Mouse (Mus musculus) stomach, embryonic 14.5 days (tissue): ENCODE data around the gene Pla2r1. TPM values are rescaled to one million over a fixed set of nuclear protein-coding genes. Genes with fewer than 3 reads are reported as not detected.

ENCODE experiments used
- ATAC-seq: fragments of 200-750 bp; cut with Nextera tagmentation; 2 replicates; pipeline ENCODE4 v1.8.0; 2017; ENCODE audit warnings: low read depth, moderate TSS enrichment; ENCODE audit not compliant: insufficient number of reproducible peaks, insufficient read depth, low FRiP score
- H3K27ac ChIP-seq: fragments of 300-500 bp; sonication (generic); 2 replicates; pipeline ENCODE4 v1.5.1; 2014; ENCODE audit warnings: mild to moderate bottlenecking, low read length, moderate library complexity, mixed read lengths
- H3K27me3 ChIP-seq: fragments of 300-500 bp; sonication (generic); 2 replicates; pipeline ENCODE4 v1.6.1; 2014; ENCODE audit warnings: low read length, control low read depth, mixed read lengths; ENCODE audit not compliant: control insufficient read depth, insufficient read depth
- H3K36me3 ChIP-seq: fragments of 300-500 bp; sonication (generic); 2 replicates; pipeline ENCODE4 v1.6.1; 2014; ENCODE audit warnings: mild to moderate bottlenecking, control low read depth, low read length, moderate library complexity, mixed read lengths; ENCODE audit not compliant: control insufficient read depth, insufficient read depth
- H3K4me1 ChIP-seq: fragments of 300-500 bp; sonication (generic); 2 replicates; pipeline ENCODE4 v1.6.1; 2014; ENCODE audit warnings: low read length, control low read depth, mixed read lengths; ENCODE audit not compliant: control insufficient read depth, insufficient read depth
- H3K4me2 ChIP-seq: fragments of 300-500 bp; sonication (generic); replicated peaks from 2 replicates; pipeline ENCODE4 v1.6.1; 2014; ENCODE audit warnings: low read depth, low read length, control low read depth
- H3K4me3 ChIP-seq: fragments of 300-500 bp; sonication (generic); 2 replicates; pipeline ENCODE4 v1.5.1; 2014; ENCODE audit warnings: low read depth, low read length, control low read depth
- H3K9ac ChIP-seq: fragments of 300-500 bp; sonication (generic); replicated peaks from 2 replicates; pipeline ENCODE4 v1.6.1; 2014; ENCODE audit warnings: low read depth, mild to moderate bottlenecking, control low read depth, low read length, moderate library complexity, mixed read lengths
- H3K9me3 ChIP-seq: fragments of 300-500 bp; sonication (generic); 2 replicates; pipeline ENCODE4 v1.6.1; 2016; ENCODE audit warnings: low read depth, low read length, control low read depth; ENCODE audit not compliant: control insufficient read depth
- WGBS: fragments of 180-500 bp; shearing (Covaris S2); extraction: QIAGEN DNeasy Blood & Tissue Kit; methylation state at CpG from one replicate; pipeline ENCODE4 v1.1.7; 2014; 5-methylcytosine and 5-hydroxymethylcytosine counted together
- polyA plus RNA-seq: library from polyadenylated mRNA; unstranded; fragments of >200 nt; fragmentation: Nextera tagmentation; extraction: Ambion mirVana; gene quantifications from 2 replicates; pipeline ENCODE4 v1.2.1, GENCODE M21; 2014

Pla2r1 gene
- polyA plus RNA-seq, 1 experiment from 2014 or later: 3.8 TPM

DNA sequence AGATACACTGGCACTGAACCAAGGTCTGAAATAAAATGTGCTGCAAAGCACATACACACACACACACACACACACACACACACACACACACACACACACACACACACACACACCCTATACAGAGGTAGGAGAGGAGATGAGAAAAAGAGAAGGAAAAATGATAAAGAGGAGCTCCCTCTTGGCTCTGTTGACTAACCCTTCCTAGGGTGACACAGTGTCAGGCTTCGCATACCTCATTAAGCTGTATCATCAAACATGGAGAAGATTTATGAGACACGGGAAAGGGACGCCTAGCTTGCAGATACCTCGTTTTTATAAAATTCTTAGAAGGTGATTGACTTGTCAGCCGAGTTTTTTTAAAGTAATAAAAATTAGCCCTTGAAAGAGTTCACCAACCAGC, 116.3 kb downstream of the Pla2r1 start:
- Histone ChIP-seq H3K27ac (no peak overlapping the region), H3K4me1 (no peaks in the 10 kb centered on the region), H3K9me3 (no peaks in the 10 kb centered on the region), H3K36me3 (no peaks in the 10 kb centered on the region), H3K27me3 (no peaks in the 10 kb centered on the region), H3K9ac (no peak overlapping the region), H3K4me2 (no peak overlapping the region), H3K4me3 (no peak overlapping the region)
- WGBS: 63% methylated on average over 5 of the region's 5 CpGs
- no peak for ATAC-seq

- 84% methylated on average over 8 of the region's 8 CpGs for WGBS
- H3K9me3 ChIP-seq: no peaks in the 10 kb centered on the region
- no peak for ATAC-seq
Observed at GRCm38 (mm10) chr2:60430315-60431021, 122.6 kb downstream of the Pla2r1 start.

DNA sequence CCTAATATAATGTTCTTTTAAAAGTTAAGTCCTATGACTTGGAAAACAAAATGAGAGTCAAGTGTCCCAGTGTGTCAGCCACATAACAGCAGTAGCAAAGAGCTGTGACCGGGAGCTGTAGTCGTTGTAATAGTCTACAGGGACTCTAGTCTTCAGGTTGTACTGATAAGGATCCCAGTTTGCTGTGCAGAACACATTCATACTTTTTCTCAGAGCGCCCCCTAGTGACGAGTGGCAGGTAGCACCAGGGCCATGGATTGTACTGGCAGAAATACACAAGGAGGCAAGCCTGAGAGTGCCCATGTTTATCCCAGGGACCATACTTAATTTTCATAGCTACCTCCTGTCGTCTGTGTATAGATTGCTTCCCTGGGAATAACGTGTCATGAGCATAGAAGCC, 135.0 kb downstream of the Pla2r1 start:
- H3K4me3 ChIP-seq: no peak overlapping the region
- no peaks in the 10 kb centered on the region for H3K36me3 ChIP-seq
- H3K27me3 ChIP-seq: no peaks in the 10 kb centered on the region
- H3K9me3 ChIP-seq: no peaks in the 10 kb centered on the region
- ATAC-seq: no peak
- no peak overlapping the region for H3K27ac ChIP-seq
- H3K4me1 ChIP-seq: no peaks in the 10 kb centered on the region
- no peak overlapping the region for H3K4me2 ChIP-seq
- WGBS: 6% methylated on average over 6 of the region's 6 CpGs
- no peak overlapping the region for H3K9ac ChIP-seq

More at GRCm38 (mm10) chr2:60430315-60431021, 122.6 kb downstream of the Pla2r1 start:
- Histone ChIP-seq H3K36me3 (no peaks in the 10 kb centered on the region), H3K27me3 (no peaks in the 10 kb centered on the region), H3K27ac (no peak overlapping the region), H3K4me1 (no peaks in the 10 kb centered on the region), H3K4me2 (no peak overlapping the region), H3K9ac (no peak overlapping the region), H3K4me3 (no peak overlapping the region)

DNA sequence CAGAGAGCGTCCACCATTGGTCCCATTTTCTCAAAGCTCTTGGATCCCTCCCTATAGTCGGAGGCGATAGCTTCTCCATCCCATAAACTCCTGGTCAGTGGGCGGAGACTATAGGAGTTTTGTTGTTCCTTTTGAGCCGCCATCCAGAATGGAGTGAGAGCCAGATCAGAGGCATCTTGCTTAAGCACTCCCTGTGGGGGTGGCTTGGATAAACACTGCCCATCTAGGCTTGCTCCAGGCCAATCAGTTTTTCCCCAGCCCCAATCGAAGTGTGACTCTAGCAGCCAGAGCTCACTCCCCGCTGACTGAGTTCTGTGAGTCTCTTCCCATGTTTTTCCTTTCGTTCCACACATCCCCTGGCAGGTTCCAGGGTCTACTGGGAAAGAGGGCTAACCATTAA, 138.8 kb downstream of the Pla2r1 start:
- ATAC-seq: no peak
- Histone ChIP-seq H3K4me2 (no peak overlapping the region), H3K9ac (no peak overlapping the region), H3K27me3 (no peaks in the 10 kb centered on the region), H3K9me3 (no peaks in the 10 kb centered on the region), H3K27ac (no peak overlapping the region), H3K4me3 (no peak overlapping the region), H3K36me3 (no peaks in the 10 kb centered on the region), H3K4me1 (no peaks in the 10 kb centered on the region)
- WGBS: 56% methylated on average over 8 of the region's 8 CpGs

GRCm38 (mm10) chr2:60413006-60413650, 140.0 kb downstream of the Pla2r1 start:
- ATAC-seq: peak; percentile 33; the same call in 1 of the 2 replicates
- Histone ChIP-seq H3K9ac (no peak overlapping the region), H3K4me1 (no peaks in the 10 kb centered on the region), H3K4me3 (no peak overlapping the region), H3K9me3 (no peaks in the 10 kb centered on the region), H3K4me2 (no peak overlapping the region), H3K27me3 (no peaks in the 10 kb centered on the region), H3K27ac (no peak overlapping the region), H3K36me3 (no peaks in the 10 kb centered on the region)
- WGBS: 46% methylated on average over 18 of the region's 18 CpGs

DNA sequence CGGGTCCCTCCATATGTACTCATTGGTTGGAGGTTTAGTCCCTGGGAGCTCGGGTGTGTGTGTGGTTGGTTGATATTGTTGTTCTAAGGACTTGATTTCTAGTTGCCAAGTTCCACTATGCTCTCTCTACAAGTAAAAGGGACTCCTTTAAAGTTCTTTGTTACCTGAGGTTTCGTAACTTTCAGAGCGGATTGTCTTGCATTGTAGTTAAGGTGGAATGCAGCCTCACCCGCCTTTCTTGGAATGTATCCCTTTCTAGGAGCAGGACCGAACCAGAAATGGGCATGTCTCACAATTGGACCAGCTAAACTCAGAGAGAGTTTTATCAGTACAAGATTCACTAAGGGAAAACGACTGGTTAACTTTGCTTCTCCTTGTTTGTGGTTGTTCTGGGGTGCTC, 141.9 kb downstream of the Pla2r1 start:
- WGBS: 83% methylated on average over 7 of the region's 7 CpGs
- ATAC-seq: no peak

DNA sequence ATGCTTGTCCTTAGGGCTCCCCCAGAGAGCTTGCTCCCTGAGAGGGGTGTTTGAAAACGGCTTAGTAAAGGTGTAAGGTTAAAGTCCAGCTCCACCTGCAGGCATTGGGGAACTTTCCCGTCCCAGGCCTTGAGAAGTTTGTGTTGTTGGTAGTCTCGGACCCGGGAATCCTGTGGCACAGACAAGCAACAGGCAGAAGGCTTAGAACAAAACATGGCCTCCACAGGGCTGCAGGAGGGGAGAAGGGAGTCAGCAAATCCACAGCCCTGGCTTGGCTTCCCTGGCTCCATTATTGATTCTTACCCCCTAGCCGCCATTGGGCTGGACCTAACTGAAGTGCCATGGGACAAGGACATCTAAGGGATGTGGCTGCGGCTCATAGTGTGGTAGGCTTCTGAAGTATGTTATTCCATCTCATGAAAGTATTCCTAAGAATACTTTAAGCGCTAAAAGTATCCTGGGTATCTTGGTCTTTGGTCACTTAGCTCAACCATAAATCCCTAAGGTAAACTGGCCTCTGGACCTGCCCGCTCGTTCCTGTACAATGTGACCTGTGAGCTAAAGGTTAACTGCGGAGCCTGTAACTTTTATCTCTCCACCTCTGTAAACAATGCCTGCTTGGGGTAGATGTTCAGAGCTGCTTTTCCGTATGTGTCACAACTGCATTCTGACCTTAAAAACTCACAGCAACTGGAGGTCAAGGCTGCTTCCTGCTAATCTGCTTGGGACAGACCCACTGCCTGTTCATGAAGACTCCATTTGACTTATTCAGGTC, 142.9 kb downstream of the Pla2r1 start:
- 54% methylated on average over 11 of the region's 11 CpGs for WGBS
- Histone ChIP-seq H3K36me3 (no peaks in the 10 kb centered on the region), H3K4me2 (no peak overlapping the region), H3K4me1 (no peaks in the 10 kb centered on the region), H3K9me3 (no peaks in the 10 kb centered on the region), H3K27me3 (no peaks in the 10 kb centered on the region), H3K4me3 (no peak overlapping the region), H3K27ac (no peak overlapping the region), H3K9ac (no peak overlapping the region)
- no peak for ATAC-seq

More for the DNA sequence above, 141.9 kb downstream of the Pla2r1 start:
- no peak overlapping the region for H3K27ac ChIP-seq
- no peaks in the 10 kb centered on the region for H3K36me3 ChIP-seq
- H3K4me3 ChIP-seq: no peak overlapping the region
- H3K27me3 ChIP-seq: no peaks in the 10 kb centered on the region
- H3K4me2 ChIP-seq: no peak overlapping the region
- no peaks in the 10 kb centered on the region for H3K9me3 ChIP-seq
- no peaks in the 10 kb centered on the region for H3K4me1 ChIP-seq
- no peak overlapping the region for H3K9ac ChIP-seq

DNA sequence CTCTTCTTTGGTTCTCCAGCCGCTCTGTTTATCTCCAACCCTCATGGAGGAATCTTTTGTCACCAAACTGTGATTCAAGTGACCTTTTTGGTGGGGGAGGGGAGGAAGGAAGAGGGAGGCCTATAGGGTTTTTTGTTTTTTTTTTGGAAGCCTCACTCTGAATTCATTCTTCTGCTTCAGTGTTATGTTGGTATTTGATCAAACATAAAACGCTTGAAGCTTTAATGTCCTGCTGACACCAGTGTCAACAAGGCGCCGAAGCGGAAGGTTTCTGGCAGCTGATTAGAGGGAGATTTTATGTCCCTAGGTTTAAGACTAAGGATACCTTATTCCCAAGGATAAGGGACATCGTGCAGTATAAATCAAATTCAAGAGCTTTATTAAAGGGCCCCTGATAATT, 143.9 kb downstream of the Pla2r1 start:
- H3K4me1 ChIP-seq: no peaks in the 10 kb centered on the region
- ATAC-seq: no peak
- no peaks in the 10 kb centered on the region for H3K36me3 ChIP-seq
- WGBS: 65% methylated on average over 6 of the region's 6 CpGs
- H3K9me3 ChIP-seq: no peaks in the 10 kb centered on the region
- no peak overlapping the region for H3K4me2 ChIP-seq
- H3K4me3 ChIP-seq: no peak overlapping the region
- no peak overlapping the region for H3K9ac ChIP-seq
- H3K27me3 ChIP-seq: no peaks in the 10 kb centered on the region
- no peak overlapping the region for H3K27ac ChIP-seq
